Mouse (Mus musculus): ENCODE results near the gene Gba2. TPM values are rescaled to one million over a fixed set of nuclear protein-coding genes. Genes with fewer than 3 reads are reported as not detected.

Gene Gba2
- polyA plus RNA-seq, 1 experiment from 2014 or later, result 22.7 TPM

Other genes with a start within 250 kb of the Gba2 start
- gene Rusc2, start 196.9 kb downstream of the Gba2 start, polyA plus RNA-seq (2015; fragmentation: Nextera tagmentation; extraction: Ambion mirVana), result 11.7 and 14.1 TPM in 2 replicates
- 0.27 and 0.44 TPM in 2 replicates for gene Fam166b, start 149.7 kb downstream of the Gba2 start, polyA plus RNA-seq (2015; fragmentation: Nextera tagmentation; extraction: Ambion mirVana)
- 5.9 and 7.4 TPM in 2 replicates for gene Tesk1, start 136.9 kb downstream of the Gba2 start, polyA plus RNA-seq (2015; fragmentation: Nextera tagmentation; extraction: Ambion mirVana)
- gene Cd72, start 124.2 kb downstream of the Gba2 start, polyA plus RNA-seq (2015; fragmentation: Nextera tagmentation; extraction: Ambion mirVana), result 3.0 and 4.3 TPM in 2 replicates
- not detected in 2 replicates for gene Sit1, start 95.1 kb downstream of the Gba2 start, polyA plus RNA-seq (2015; fragmentation: Nextera tagmentation; extraction: Ambion mirVana)
- 69.5 and 72.2 TPM in 2 replicates for gene Ccdc107, start 86.0 kb downstream of the Gba2 start, polyA plus RNA-seq (2015; fragmentation: Nextera tagmentation; extraction: Ambion mirVana)
- gene Arhgef39, start 79.2 kb downstream of the Gba2 start, polyA plus RNA-seq (2015; fragmentation: Nextera tagmentation; extraction: Ambion mirVana), result 40.8 and 45.3 TPM in 2 replicates
- gene Car9, start 71.9 kb downstream of the Gba2 start, polyA plus RNA-seq (2015; fragmentation: Nextera tagmentation; extraction: Ambion mirVana), result 1.7 and 2.1 TPM in 2 replicates
- 248 and 303 TPM in 2 replicates for gene Tpm2, start 55.1 kb downstream of the Gba2 start, polyA plus RNA-seq (2015; fragmentation: Nextera tagmentation; extraction: Ambion mirVana)
- gene Creb3, start 16.5 kb downstream of the Gba2 start, polyA plus RNA-seq (2015; fragmentation: Nextera tagmentation; extraction: Ambion mirVana), result 61.6 and 66.4 TPM in 2 replicates
- 71.8 and 81.0 TPM in 2 replicates for gene Tln1, start 16.2 kb downstream of the Gba2 start, polyA plus RNA-seq (2015; fragmentation: Nextera tagmentation; extraction: Ambion mirVana)
- 29.3 and 30.7 TPM in 2 replicates for gene Rgp1, start 158 bp downstream of the Gba2 start, polyA plus RNA-seq (2015; fragmentation: Nextera tagmentation; extraction: Ambion mirVana)
- gene Msmp, start 5.6 kb upstream of the Gba2 start, polyA plus RNA-seq (2015; fragmentation: Nextera tagmentation; extraction: Ambion mirVana), result 1.3 and 2.6 TPM in 2 replicates
- 8.0 and 10.2 TPM in 2 replicates for gene Npr2, start 53.1 kb upstream of the Gba2 start, polyA plus RNA-seq (2015; fragmentation: Nextera tagmentation; extraction: Ambion mirVana)
- 1.4 and 1.7 TPM in 2 replicates for gene Spag8, start 74.7 kb upstream of the Gba2 start, polyA plus RNA-seq (2015; fragmentation: Nextera tagmentation; extraction: Ambion mirVana)
- gene Hint2, start 77.6 kb upstream of the Gba2 start, polyA plus RNA-seq (2015; fragmentation: Nextera tagmentation; extraction: Ambion mirVana), result 115 and 129 TPM in 2 replicates
- gene Tmem8b, start 90.1 kb upstream of the Gba2 start, polyA plus RNA-seq (2015; fragmentation: Nextera tagmentation; extraction: Ambion mirVana), result 2.7 and 3.6 TPM in 2 replicates
- 2.7 and 3.3 TPM in 2 replicates for gene Fam221b, start 90.3 kb upstream of the Gba2 start, polyA plus RNA-seq (2015; fragmentation: Nextera tagmentation; extraction: Ambion mirVana)
- gene Olfr70, start 121.9 kb upstream of the Gba2 start, polyA plus RNA-seq (2015; fragmentation: Nextera tagmentation; extraction: Ambion mirVana), result not detected in 2 replicates
- not detected in 2 replicates for gene Olfr71, start 131.4 kb upstream of the Gba2 start, polyA plus RNA-seq (2015; fragmentation: Nextera tagmentation; extraction: Ambion mirVana)
- 0.77 and 1.0 TPM in 2 replicates for gene Hrct1, start 148.3 kb upstream of the Gba2 start, polyA plus RNA-seq (2015; fragmentation: Nextera tagmentation; extraction: Ambion mirVana)
- 0.12 and 0.19 TPM in 2 replicates for gene Spaar, start 151.2 kb upstream of the Gba2 start, polyA plus RNA-seq (2015; fragmentation: Nextera tagmentation; extraction: Ambion mirVana)
- gene Olfr159, start 192.1 kb upstream of the Gba2 start, polyA plus RNA-seq (2015; fragmentation: Nextera tagmentation; extraction: Ambion mirVana), result not detected in 2 replicates
- gene Olfr156, start 245.0 kb upstream of the Gba2 start, polyA plus RNA-seq (2015; fragmentation: Nextera tagmentation; extraction: Ambion mirVana), result not detected in 2 replicates

All from kidney, embryonic 15.5 days (tissue).